Mouse (Mus musculus) gastrocnemius, adult 18-20 months (tissue): ENCODE measurements around the gene Fuom. TPM values are rescaled to one million over a fixed set of nuclear protein-coding genes. Genes with fewer than 3 reads are reported as not detected.

ENCODE experiments used
- DNase-seq: peaks from one replicate; pipeline ENCODE4 v3.0.0; 2021; ENCODE audit warnings: low spot score
- total RNA-seq, 2 experiments: library from RNA; stranded (reverse); gene quantifications; 2 replicates each; pipeline ENCODE4 v1.2.3; 2021

Fuom gene
- total RNA-seq, 2 experiments from 2014 or later, result 37.3 to 44.0 TPM

GRCm38 (mm10) chr7:140104009-140104408, 1.8 kb upstream of the Fuom start:
- DNase-seq, result no peak

GRCm38 (mm10) chr7:140101498-140101897, 743 bp downstream of the Fuom start:
- no peak for DNase-seq

GRCm38 (mm10) chr7:140098466-140098865, 3.8 kb downstream of the Fuom start:
- DNase-seq, result no peak

DNA sequence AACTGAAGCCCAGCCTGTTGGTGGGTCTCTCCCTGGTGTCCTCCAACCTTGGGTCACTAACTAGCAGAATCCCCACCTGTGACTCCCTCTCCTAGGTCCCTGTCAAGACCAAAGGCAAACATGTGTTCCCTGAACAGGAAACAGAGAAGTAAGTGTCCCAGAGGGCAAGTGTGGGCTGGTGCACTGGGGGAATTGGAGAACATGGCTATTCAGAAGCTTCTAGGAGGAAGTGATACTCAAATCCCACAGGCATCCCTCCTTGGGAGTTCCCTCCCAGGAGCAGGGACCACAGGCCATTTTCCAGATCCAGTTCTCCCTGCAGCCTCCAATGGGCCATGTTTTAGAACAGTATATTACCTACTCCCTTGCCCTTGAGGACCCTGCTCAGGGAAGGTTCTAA, 6.2 kb downstream of the Fuom start:
- no peak for DNase-seq

GRCm38 (mm10) chr7:140095556-140095955, 6.7 kb downstream of the Fuom start:
- DNase-seq, result no peak

DNA sequence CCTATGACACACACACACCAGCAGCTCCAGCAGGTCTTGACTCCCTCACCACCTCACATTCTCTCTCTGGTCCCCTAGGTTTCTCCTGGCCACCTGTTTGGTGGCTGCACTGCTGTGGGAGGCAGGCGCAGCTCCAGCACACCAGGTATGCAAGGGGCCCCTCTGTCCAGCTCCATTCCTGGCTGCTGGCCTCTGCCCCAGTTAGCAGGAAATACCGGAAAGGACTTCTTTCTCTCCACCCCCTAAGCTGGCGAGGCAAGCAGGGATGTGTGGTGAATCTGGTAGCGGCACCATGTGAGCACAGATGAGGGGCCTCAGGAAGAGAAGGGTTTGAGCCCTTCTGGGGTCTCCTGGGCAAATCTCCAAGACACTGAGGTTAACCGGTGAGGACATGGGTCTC, 7.3 kb downstream of the Fuom start:
- no peak for DNase-seq

GRCm38 (mm10) chr7:140092924-140093528, 9.2 kb downstream of the Fuom start, which contains the start of gene Prap1:
Gene Prap1, plus strand, starts transcription at chr7:140093395.
- no peak for DNase-seq

DNA sequence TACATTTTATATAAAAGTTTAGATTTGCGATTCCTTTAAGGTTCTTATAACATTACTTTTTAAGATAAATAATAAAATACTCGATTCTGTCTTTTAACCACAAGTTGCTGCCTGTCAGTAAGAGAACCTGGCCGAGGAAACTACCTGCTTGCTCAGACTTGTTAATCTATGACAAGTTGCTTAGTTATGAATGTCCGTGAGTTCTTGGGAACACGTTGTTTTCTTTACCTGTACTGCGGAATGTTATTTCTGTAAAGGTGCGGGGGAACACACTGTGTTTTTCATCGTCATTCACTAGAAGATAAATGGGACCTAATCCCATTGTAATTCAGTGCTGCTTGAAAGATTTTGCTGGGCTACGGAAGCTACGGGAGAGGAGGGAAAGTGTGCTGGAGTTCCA, 11.6 kb downstream of the Fuom start:
- no peak for DNase-seq

DNA sequence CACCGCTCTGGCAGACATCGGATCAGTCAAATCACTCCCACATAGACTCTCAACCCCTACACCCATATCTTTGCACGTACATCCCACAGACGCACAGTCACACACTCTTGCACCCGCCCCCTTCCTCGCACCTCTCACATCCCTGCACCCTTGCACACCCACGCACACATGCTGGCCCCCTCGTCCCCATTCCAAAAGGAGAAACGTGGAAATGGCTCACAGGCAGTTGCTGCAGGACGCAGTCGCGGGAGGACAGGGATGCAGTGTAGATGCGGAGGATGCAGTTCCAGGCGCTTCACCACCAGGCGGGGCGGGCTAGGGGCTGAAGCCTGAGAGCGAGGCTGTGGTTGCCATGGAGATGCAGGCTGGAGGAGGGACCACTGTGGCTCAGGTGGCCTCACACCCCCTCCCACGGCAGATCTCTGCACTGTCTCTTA, 20.0 kb downstream of the Fuom start, which contains the start of gene Caly:
Gene Caly (minus strand): TSS at position 307 of the 437 bp plus-strand sequence.
- DNase-seq, result no peak

GRCm38 (mm10) chr7:140081408-140082241, 20.6 kb downstream of the Fuom start:
- DNase-seq, result no peak

GRCm38 (mm10) chr7:140080503-140081156, 21.6 kb downstream of the Fuom start:
- no peak for DNase-seq

DNA sequence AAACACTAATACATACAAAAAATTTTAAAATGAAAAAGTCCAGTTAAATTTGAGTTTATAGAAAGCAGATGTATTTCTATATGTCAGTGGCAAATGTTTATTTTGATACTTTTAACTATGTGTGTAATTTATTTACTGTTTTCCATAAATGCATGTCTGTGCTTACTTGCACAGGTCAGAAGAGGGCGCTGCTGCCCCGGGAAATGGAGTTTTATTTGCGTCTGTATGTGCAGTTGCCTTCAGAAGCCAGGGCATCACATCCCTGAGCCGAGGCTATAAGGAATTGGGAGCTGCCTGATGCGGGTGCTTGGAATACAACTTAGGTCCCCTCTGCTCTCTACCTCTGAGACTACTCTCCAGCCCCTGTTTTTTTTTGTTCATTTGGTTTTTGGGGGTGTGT, 23.5 kb downstream of the Fuom start:
- DNase-seq, result peak; percentile 63

DNA sequence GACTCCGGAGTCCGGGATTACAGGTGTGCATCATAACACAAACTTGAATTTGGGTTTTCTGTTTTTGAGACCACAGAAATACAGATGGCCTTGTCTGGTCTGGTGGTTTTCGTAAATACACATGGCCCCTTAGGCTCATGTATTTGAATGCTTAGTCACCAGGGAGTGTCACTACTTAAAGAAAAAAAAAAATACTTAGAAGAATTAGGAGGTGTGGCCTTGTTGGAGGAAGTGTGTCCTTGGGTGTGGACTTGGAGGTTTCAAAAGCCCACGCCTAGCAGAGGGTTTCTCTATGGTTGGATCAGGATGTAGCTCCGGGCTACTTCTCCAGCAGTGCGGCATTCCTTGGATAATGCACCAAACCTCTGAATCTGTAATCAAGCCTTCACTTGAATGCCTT, 24.5 kb downstream of the Fuom start:
- DNase-seq, result no peak

DNA sequence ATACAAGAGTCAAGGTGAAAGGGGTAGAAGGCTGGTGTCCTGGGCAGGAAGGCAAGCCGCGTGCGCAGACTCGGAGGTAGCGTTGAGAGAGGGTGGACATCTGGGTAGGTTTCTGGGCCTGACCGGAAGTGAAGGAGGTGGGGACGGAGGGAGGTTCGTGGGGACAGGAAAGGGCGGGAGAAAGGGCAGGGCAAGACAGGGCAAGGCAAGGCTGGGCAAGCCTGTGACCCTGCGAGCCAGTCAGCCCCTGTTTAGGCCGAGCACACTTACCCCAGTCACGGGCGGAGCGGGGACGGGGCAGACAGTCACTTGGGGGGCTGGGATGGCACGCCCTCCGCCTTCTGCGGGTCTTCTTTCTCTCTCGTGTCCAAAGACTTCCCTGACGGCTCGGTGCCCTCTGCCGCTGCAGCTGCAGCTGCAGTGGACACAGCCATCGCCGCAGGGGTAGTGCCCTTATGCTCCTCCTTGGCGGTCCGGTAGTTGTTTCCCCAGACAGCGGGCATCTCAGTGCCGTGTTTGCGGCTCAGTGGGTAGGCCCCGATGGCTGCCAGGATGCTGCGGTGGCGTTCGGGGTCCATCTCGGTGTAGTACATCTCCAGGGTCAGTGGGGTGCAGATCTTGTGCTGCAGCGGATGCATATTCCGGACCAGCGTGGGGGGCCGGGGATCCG, 32.1 kb downstream of the Fuom start:
- DNase-seq, result no peak

- DNase-seq, result no peak
Observed at GRCm38 (mm10) chr7:140067397-140067796, 34.8 kb downstream of the Fuom start.

GRCm38 (mm10) chr7:140063092-140063491, 39.1 kb downstream of the Fuom start:
- DNase-seq, result peak; percentile 63

GRCm38 (mm10) chr7:140062307-140062706, 39.9 kb downstream of the Fuom start:
- no peak for DNase-seq

GRCm38 (mm10) chr7:140061832-140062130, 40.5 kb downstream of the Fuom start:
- DNase-seq, result no peak

DNA sequence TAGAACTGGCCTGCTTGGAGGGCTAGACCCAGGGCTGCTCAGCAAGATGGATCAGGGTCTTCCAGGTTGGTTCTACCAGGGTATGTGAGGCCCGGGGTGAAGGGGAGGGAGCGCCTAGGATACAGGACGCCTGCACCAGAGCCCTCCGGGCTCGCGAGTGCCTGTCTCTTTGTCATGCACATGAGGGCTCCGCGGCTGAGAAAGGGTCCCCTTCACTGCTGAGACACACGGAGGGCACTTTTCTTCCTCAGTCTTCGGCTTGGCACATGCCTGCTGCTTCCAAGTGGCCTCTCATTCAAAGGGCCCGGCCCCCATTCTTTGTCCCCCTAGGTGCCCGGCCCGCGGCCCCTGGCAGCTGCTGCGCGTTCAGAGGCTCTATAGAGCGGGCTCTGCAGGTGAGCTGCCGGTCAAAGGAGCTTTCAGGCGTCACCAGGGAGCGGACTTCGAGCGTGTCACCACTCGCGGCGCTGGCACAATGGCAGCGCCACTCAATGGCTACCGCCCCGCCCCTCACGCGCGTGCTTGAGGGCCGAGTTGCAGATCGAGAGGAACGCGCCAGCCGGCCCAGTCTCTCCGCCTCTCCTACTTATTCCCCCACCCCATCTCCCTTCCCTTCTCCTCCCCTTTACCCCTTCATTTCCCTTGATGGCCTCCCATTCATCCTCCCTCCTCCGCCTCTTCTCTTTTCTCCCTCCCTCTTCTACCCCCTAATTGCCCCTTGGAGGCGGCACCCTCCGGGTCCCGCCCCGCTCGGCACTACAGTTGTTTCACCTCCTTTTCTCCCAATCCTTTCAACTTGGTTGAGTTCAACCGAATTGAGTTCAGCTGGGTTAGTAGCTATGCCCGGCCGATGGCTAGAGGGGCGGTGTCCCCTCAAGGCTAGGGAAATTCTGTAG, 41.1 kb downstream of the Fuom start:
- DNase-seq, result no peak

- DNase-seq, result no peak
Observed at GRCm38 (mm10) chr7:140059601-140060000, 42.6 kb downstream of the Fuom start.

DNA sequence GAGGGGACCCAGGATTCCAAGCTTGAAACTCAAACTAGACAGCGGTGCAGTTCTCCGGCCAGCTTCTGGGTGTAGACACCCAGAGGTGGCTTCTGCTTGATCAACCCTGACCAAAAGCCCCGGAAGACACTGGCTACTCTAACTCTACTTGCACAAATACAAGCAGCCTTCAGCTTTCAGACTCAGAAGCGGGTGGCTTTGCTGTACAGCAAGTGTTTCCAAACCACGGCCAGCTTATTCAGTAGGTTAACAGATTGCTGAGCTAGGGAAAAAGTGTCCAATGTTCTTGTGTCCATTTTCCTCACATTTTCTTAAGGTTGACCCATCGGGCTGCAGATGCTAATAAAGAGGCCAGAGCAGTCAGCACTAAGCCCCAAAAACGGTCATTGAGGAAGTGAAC, 43.7 kb downstream of the Fuom start:
- DNase-seq, result no peak
